Mouse (Mus musculus) midbrain, embryonic 12.5 days (tissue): Measurements from ENCODE around the gene Gm20538. TPM values are rescaled to one million over a fixed set of nuclear protein-coding genes. Genes with fewer than 3 reads are reported as not detected.

ENCODE experiments used
- ATAC-seq: fragments of 200-750 bp; cut with Nextera tagmentation; 2 replicates; pipeline ENCODE4 v1.8.0; 2017; ENCODE audit warnings: low read depth, moderate TSS enrichment, moderate library complexity; ENCODE audit not compliant: low FRiP score
- H3K27ac ChIP-seq: fragments of 300-500 bp; sonication (generic); replicated peaks from 2 replicates; pipeline ENCODE4 v1.5.1; 2016; ENCODE audit warnings: mild to moderate bottlenecking
- H3K27me3 ChIP-seq: fragments of 300-500 bp; sonication (generic); 2 replicates; pipeline ENCODE4 v1.6.1; 2016; ENCODE audit warnings: mild to moderate bottlenecking
- H3K36me3 ChIP-seq: fragments of 300-500 bp; sonication (generic); 2 replicates; pipeline ENCODE4 v1.6.1; 2016
- H3K4me1 ChIP-seq: fragments of 300-500 bp; sonication (generic); 2 replicates; pipeline ENCODE4 v1.6.1; 2016
- H3K4me2 ChIP-seq: fragments of 300-500 bp; sonication (generic); replicated peaks from 2 replicates; pipeline ENCODE4 v1.6.1; 2016; ENCODE audit warnings: mild to moderate bottlenecking, moderate library complexity
- H3K4me3 ChIP-seq: fragments of 300-500 bp; sonication (generic); 2 replicates; pipeline ENCODE4 v1.5.1; 2016; ENCODE audit warnings: mild to moderate bottlenecking
- H3K9ac ChIP-seq: fragments of 300-500 bp; sonication (generic); replicated peaks from 2 replicates; pipeline ENCODE4 v1.6.1; 2016; ENCODE audit warnings: mild to moderate bottlenecking, moderate library complexity
- H3K9me3 ChIP-seq: fragments of 300-500 bp; sonication (generic); 2 replicates; pipeline ENCODE4 v1.6.1; 2016; ENCODE audit warnings: mild to moderate bottlenecking
- WGBS: fragments of 180-500 bp; shearing (Covaris S2); methylation state at CpG from one replicate; pipeline ENCODE4 v1.1.7; 2016; 5-methylcytosine and 5-hydroxymethylcytosine counted together
- polyA plus RNA-seq: library from polyadenylated mRNA; unstranded; fragments of >200 nt; fragmentation: Nextera tagmentation; extraction: Ambion mirVana; gene quantifications from 2 replicates; pipeline ENCODE4 v1.2.1, GENCODE M21; 2016

Gene Gm20538
- not detected in 2 replicates for polyA plus RNA-seq

DNA sequence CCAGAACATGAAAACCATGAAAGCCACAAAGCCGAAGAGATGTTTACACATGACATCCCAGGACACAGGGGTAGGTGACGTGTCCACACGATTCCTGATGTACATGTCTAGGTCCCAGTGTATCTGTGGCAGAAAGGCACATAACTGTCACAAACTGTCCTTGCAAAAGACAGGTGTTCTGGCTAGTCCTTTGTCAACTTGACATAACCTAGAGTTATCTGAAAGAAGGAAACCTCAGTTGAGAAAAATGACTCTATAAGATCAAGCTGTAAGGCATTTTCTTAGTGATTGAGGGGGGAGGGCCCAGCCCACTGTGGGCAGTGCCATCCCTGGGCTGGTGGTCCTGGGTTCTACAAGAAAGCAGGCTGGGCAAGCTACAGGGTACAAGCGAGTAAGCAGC, at the start of gene Gm20538:
Gene Gm20538 (minus strand): TSS at position 101 of the 400 bp plus-strand sequence.
- Histone ChIP-seq H3K9ac (no peak within 1 kb of the TSS), H3K4me2 (no peak within 1 kb of the TSS), H3K4me1 (peaks cover 10% of the 10 kb centered on the region), H3K27me3 (peaks cover 5% of the 10 kb centered on the region), H3K27ac (no peak within 1 kb of the TSS), H3K9me3 (no peaks in the 10 kb centered on the region), H3K36me3 (peaks cover 55% of the 10 kb centered on the region), H3K4me3 (no peak within 1 kb of the TSS)
- WGBS: 96% methylated on average over 4 of the region's 4 CpGs
- ATAC-seq: no peak

DNA sequence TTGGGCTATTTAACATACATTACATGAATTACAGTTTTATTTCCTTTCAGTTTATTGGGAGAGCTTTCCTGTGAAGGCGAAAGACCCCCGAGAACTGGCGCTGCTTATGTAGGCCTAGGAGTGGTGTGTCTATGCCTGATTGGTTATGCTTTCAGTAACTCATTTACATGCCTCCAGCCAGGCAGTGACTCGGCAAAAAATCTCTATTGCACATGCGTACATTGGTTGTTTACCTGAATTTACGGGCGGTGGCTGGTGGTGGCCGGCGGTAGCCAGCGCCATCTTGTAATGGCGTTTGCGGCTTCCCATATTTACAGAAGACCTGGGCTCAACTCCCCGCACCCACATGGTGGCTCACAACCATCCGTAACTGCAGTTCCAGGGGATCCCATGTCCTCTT, 41.5 kb upstream of the Gm20538 start:
- WGBS: 95% methylated on average over 14 of the region's 14 CpGs

DNA sequence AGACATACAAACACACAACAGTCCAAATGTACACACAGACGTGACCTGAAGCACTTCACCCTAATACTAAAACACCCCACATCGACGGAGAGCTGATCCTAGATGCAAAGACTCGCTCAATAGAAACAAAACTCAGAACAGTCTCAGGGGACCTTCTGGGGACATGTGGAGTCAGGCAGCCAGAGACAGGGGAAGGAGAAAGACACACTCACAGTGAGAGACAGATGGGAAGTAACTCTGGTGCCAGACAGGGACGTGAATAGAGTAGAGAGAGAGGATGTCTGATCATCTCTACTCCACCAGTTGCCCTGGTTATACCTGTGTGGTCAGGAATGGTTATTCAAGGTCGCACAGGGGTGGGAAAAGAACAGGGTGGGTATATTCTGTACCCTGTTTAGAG, 39.0 kb upstream of the Gm20538 start:
- Histone ChIP-seq H3K4me3 (no peak overlapping the region), H3K9ac (no peak overlapping the region), H3K27me3 (peaks cover 32% of the 10 kb centered on the region), H3K4me2 (no peak overlapping the region), H3K36me3 (no peaks in the 10 kb centered on the region), H3K4me1 (no peaks in the 10 kb centered on the region), H3K9me3 (no peaks in the 10 kb centered on the region), H3K27ac (no peak overlapping the region)
- no peak for ATAC-seq
- WGBS: 70% methylated on average over 6 of the region's 6 CpGs

More for the DNA sequence above, 41.5 kb upstream of the Gm20538 start:
- Histone ChIP-seq H3K4me1 (no peaks in the 10 kb centered on the region), H3K36me3 (no peaks in the 10 kb centered on the region), H3K27ac (no peak overlapping the region), H3K27me3 (peaks cover 15% of the 10 kb centered on the region), H3K9me3 (no peaks in the 10 kb centered on the region), H3K9ac (no peak overlapping the region), H3K4me2 (no peak overlapping the region), H3K4me3 (no peak overlapping the region)
- ATAC-seq: no peak

DNA sequence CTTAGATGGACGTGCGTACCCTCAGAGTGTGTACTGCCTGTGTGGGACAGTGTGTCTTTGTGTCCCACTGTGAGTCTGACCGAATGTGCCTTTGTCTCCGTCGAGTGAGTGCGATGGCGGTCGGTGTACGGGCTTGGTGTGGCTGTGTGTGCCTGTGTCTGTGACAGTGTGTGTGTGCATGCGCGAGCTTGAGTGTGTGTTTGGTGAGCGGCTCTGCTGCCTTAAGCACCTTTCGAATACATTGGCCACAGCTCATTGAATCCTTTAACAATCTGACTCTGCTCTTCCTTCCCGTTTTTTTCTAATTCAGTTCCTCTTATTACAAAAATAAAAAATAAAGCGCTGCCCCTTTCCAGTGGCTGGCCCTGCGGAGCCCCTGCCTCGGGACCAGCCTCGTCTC, 38.4 kb upstream of the Gm20538 start:
- Histone ChIP-seq H3K4me2 (no peak overlapping the region), H3K4me1 (no peaks in the 10 kb centered on the region), H3K4me3 (no peak overlapping the region), H3K27me3 (peaks cover 32% of the 10 kb centered on the region), H3K9ac (no peak overlapping the region), H3K36me3 (no peaks in the 10 kb centered on the region), H3K27ac (no peak overlapping the region), H3K9me3 (no peaks in the 10 kb centered on the region)
- no peak for ATAC-seq
- WGBS: 81% methylated on average over 18 of the region's 18 CpGs

DNA sequence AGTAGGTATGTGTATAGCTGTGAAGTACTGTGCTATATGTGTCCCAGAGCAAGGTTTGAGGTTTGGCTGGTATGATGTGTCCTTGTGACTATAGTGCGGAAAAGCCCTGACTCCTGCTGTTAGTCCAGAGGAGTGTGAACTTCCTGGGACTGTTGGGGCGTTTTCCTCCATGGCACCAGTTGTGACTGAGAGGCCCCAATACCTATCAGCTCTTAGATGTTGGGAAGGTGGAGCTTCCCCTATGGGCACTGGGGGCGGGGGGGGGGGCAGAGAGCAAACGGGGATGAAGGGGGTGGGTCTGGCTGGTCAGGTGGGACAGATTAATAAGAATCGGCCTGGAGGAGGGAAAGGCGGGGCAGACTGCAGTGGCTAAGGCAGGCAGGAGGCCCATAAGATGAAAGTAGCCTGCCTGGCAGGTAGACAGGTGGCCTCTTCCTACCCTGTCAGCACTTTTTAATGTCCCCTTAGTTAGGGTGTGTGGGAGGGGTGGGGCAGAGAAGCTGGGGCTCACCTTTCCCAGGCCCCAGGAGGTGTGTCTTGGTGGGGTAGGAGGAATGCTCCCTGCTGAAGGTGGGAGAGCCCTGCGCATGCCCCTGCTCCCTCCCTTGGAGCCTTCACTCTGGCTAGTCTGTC, 37.1 kb upstream of the Gm20538 start:
- Histone ChIP-seq H3K36me3 (no peaks in the 10 kb centered on the region), H3K4me2 (no peak overlapping the region), H3K4me1 (no peaks in the 10 kb centered on the region), H3K9me3 (no peaks in the 10 kb centered on the region), H3K27me3 (peaks cover 45% of the 10 kb centered on the region), H3K27ac (no peak overlapping the region), H3K4me3 (no peak overlapping the region), H3K9ac (no peak overlapping the region)
- 51% methylated on average over 7 of the region's 7 CpGs for WGBS
- no peak for ATAC-seq

DNA sequence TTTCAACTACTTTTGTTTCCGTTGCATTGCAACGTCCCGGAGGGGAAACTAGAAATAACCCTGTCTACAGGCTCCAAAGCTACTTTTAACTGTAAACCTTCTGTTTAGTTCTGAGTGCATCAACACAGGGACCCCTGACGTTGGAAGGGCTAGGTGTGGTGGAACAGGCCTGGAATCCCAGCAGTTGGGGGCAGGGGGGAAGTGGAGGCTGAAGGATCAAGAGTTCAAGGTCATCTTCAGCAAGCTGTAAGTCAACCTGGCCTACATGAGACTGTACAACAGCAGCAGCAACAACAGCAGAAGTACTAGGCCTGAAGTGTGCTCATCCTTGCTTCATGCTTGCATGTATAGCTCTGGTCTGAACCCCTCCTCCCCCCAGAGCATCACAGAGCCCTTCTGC, 35.4 kb upstream of the Gm20538 start:
- no peak overlapping the region for H3K4me3 ChIP-seq
- H3K9me3 ChIP-seq: no peaks in the 10 kb centered on the region
- H3K4me2 ChIP-seq: no peak overlapping the region
- no peaks in the 10 kb centered on the region for H3K4me1 ChIP-seq
- no peak overlapping the region for H3K9ac ChIP-seq
- ATAC-seq: no peak
- H3K27ac ChIP-seq: no peak overlapping the region
- H3K27me3 ChIP-seq: peaks cover 62% of the 10 kb centered on the region
- 51% methylated on average over 4 of the region's 4 CpGs for WGBS
- no peaks in the 10 kb centered on the region for H3K36me3 ChIP-seq

DNA sequence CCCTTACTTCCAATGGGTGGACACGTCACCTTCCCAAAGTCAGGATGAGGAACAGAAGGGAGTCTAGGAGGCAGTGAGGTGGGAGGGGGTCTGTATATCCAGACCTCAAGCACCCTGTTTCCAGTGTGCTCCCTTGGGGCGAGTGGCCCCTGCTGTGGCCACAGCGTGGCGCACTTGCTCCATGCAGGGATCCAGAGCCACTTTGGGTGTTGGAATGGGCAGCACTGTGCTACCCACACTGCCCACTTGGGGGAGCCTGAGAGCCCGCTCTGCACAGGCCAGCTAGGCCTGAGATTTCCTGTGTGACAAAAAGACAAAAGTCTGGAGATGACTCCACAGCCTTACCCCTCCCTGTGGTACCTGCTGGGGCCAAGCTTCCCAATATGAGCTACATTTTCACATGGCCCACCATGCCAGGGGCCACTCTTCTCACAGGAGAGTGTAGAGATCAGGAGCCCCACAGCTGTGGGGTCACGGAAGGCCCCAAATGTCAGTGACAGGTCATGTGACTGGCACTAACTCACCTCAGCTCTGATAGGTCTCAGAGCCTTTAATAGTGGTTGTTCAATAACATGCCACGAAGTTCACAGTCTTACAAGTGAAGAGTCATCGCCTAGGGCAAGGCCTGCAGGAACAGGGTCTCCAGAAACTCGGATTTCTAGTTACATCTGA, 30.1 kb upstream of the Gm20538 start:
- Histone ChIP-seq H3K4me1 (no peaks in the 10 kb centered on the region), H3K4me3 (no peak overlapping the region), H3K9me3 (no peaks in the 10 kb centered on the region), H3K27ac (no peak overlapping the region), H3K9ac (no peak overlapping the region), H3K4me2 (no peak overlapping the region), H3K27me3 (peaks cover 46% of the 10 kb centered on the region), H3K36me3 (no peaks in the 10 kb centered on the region)
- WGBS: 32% methylated on average over 9 of the region's 9 CpGs
- peak; percentile 86 for ATAC-seq

DNA sequence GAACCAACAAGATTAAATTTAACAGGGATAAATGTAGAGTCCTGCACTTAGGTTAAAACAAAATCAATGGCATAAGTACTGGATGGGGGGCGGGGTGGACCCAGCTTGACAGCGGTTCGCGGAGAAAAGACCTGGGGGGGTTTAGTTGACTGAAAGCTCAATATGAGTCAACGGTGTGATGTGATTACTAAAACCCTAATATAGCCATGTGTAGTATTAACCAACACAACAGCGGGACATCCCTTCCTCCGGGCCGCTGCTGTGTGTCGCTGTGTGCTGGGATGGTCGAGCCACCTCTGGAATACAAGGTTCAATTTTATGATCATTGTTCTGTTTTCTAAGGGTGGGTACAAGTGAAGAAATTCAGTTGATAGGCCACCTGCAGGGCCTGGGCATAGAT, 29.5 kb upstream of the Gm20538 start:
- H3K9me3 ChIP-seq: no peaks in the 10 kb centered on the region
- H3K4me3 ChIP-seq: no peak overlapping the region
- no peak for ATAC-seq
- H3K4me2 ChIP-seq: no peak overlapping the region
- no peaks in the 10 kb centered on the region for H3K4me1 ChIP-seq
- H3K36me3 ChIP-seq: 0 out of 2 replicates have a peak, but pooled peaks cover 3% of the 10 kb centered on the region
- no peak overlapping the region for H3K27ac ChIP-seq
- 80% methylated on average over 10 of the region's 10 CpGs for WGBS
- H3K9ac ChIP-seq: no peak overlapping the region
- H3K27me3 ChIP-seq: peaks cover 42% of the 10 kb centered on the region

DNA sequence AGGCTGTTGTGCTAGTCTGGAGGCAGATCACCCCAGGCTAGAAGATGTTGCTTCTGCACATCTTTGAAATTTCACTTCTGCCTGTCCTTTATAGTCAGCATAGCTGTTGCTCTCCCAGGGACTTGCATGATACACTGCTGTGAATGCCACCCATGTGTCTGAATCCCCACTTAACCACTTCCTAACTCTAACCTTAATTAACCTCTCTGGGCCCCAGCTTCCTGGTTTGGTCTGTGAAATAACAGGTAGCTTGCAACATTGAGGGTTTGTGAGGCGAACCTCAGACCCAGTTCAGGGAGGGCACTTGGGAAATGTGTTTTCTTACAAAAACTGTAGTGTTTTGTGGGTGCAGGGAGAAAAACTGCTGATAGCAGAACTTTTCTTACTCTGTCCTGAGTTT, 25.4 kb upstream of the Gm20538 start:
- WGBS: 83% methylated on average over 1 of the region's 1 CpGs
- H3K4me1 ChIP-seq: no peaks in the 10 kb centered on the region
- H3K9me3 ChIP-seq: no peaks in the 10 kb centered on the region
- peaks cover 3% of the 10 kb centered on the region; the same call in 1 of the 2 replicates for H3K27me3 ChIP-seq
- no peak overlapping the region for H3K4me2 ChIP-seq
- no peak overlapping the region for H3K27ac ChIP-seq
- no peak for ATAC-seq
- H3K36me3 ChIP-seq: peaks cover 37% of the 10 kb centered on the region
- H3K9ac ChIP-seq: no peak overlapping the region
- no peak overlapping the region for H3K4me3 ChIP-seq

DNA sequence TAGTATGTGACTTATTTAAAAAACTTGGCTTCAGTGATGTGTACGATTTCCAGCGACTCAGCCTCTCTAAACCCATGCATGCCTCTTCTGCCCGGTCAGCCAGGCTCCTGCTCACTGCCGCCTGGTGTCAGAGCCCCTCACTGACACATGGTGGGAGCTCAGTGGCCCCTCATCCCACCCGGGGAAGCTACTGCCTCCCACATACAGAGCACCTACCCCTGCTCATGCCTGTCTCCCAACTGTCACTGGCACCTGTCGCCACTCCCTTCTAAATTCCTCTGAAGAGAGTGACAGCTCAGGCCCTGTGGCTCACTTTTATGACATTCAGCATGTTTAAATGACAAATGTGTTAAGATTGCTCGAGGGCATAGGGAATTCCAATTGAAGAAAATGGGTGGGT, 23.6 kb upstream of the Gm20538 start:
- H3K4me2 ChIP-seq: no peak overlapping the region
- no peaks in the 10 kb centered on the region for H3K4me1 ChIP-seq
- no peaks in the 10 kb centered on the region for H3K9me3 ChIP-seq
- no peak for ATAC-seq
- no peak overlapping the region for H3K27ac ChIP-seq
- 82% methylated on average over 7 of the region's 7 CpGs for WGBS
- no peak overlapping the region for H3K9ac ChIP-seq
- H3K36me3 ChIP-seq: peaks cover 54% of the 10 kb centered on the region
- no peaks in the 10 kb centered on the region for H3K27me3 ChIP-seq
- no peak overlapping the region for H3K4me3 ChIP-seq

DNA sequence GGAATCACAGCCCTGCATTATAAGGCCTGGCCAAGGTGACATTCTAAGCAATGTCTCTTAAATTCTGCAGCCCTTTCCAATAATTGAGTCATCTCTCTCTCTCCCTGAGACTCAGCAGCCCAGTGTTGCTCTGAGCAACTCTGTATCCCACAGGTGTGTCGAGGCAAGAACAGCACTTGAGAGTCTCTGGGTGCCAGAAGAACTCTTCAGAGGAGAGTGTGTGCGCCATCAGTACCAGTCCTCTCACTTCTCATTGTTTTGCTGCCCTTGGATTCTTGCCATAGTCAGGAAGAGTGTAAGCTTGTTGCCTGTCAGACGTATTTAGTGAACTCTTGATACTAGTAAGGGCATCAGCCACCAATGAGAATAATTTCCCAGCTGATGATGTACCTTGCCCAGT, 15.1 kb upstream of the Gm20538 start:
- Histone ChIP-seq H3K4me2 (no peak overlapping the region), H3K4me3 (no peak overlapping the region), H3K27ac (no peak overlapping the region), H3K36me3 (peaks cover 85% of the 10 kb centered on the region), H3K9ac (no peak overlapping the region), H3K27me3 (no peaks in the 10 kb centered on the region), H3K4me1 (peaks cover 16% of the 10 kb centered on the region), H3K9me3 (no peaks in the 10 kb centered on the region)
- 89% methylated on average over 3 of the region's 3 CpGs for WGBS
- no peak for ATAC-seq

DNA sequence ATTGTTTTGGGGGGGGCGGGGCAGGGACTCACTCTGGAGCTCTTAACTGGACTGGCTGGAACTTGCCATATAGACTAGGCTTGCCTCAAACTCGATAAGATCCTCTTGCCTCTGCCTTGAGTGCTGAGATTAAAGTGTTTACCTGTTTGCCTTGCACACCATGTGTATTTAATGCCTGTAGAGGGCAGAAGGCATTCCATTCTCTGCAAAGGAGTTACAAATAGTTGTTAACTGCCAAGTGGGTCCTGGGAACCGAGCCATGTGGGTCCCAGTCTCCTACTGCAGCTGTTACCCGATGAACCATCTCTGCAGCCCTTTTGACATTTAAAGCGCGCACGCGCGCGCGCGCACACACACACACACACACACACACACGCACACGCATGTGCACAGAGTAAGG, 11.4 kb upstream of the Gm20538 start:
- WGBS: 92% methylated on average over 14 of the region's 14 CpGs
- peak overlapping the region; percentile 78 for H3K4me2 ChIP-seq
- H3K27me3 ChIP-seq: 0 out of 2 replicates have a peak, but pooled peaks cover 3% of the 10 kb centered on the region
- no peaks in the 10 kb centered on the region for H3K9me3 ChIP-seq
- peak overlapping the region; percentile 84; the same call in 1 of the 2 replicates for H3K4me3 ChIP-seq
- peaks cover 48% of the 10 kb centered on the region for H3K36me3 ChIP-seq
- no peak for ATAC-seq
- H3K4me1 ChIP-seq: peaks cover 16% of the 10 kb centered on the region
- H3K27ac ChIP-seq: no peak overlapping the region
- H3K9ac ChIP-seq: no peak overlapping the region
